Mouse (Mus musculus) spleen, adult 12 weeks (tissue): ENCODE data around the gene Zbtb43.

ENCODE experiments used
- DNase-seq: peaks from one replicate; pipeline ENCODE4 v3.0.0; 2022; ENCODE audit warnings: low spot score

The Zbtb43 gene

GRCm38 (mm10) chr2:33468466-33469097, at the start of gene Zbtb43:
Gene Zbtb43 (minus strand): TSS chr2:33468559.
- DNase-seq, result peak; percentile 92

- DNase-seq, result no peak
These were observed 47.5 kb upstream of the Zbtb43 start for GRCm38 (mm10) chr2:33515856-33516255.

GRCm38 (mm10) chr2:33515431-33515830, 47.1 kb upstream of the Zbtb43 start:
- DNase-seq, result no peak

- DNase-seq, result no peak
These were observed 42.4 kb upstream of the Zbtb43 start for GRCm38 (mm10) chr2:33510791-33511190.

- DNase-seq, result no peak
These were observed 34.2 kb upstream of the Zbtb43 start for GRCm38 (mm10) chr2:33502602-33503001.

- no peak for DNase-seq
These were observed 29.9 kb upstream of the Zbtb43 start for GRCm38 (mm10) chr2:33498280-33498679.

- DNase-seq, result no peak
These were observed 27.3 kb upstream of the Zbtb43 start for GRCm38 (mm10) chr2:33495654-33496053.

GRCm38 (mm10) chr2:33492041-33492440, 23.7 kb upstream of the Zbtb43 start:
- DNase-seq, result no peak

- DNase-seq, result no peak
These were observed 21.2 kb upstream of the Zbtb43 start for GRCm38 (mm10) chr2:33489565-33489964.

GRCm38 (mm10) chr2:33487332-33487731, 19.0 kb upstream of the Zbtb43 start:
- no peak for DNase-seq

- peak; percentile 32 for DNase-seq
These were observed 18.5 kb upstream of the Zbtb43 start for GRCm38 (mm10) chr2:33486866-33487265.

- no peak for DNase-seq
These were observed 9.8 kb upstream of the Zbtb43 start for GRCm38 (mm10) chr2:33477961-33478755.

- no peak for DNase-seq
These were observed 7.6 kb upstream of the Zbtb43 start for GRCm38 (mm10) chr2:33475961-33476360.

GRCm38 (mm10) chr2:33467546-33468465, 553 bp downstream of the Zbtb43 start:
- DNase-seq, result peak; percentile 15

GRCm38 (mm10) chr2:33465966-33466365, 2.4 kb downstream of the Zbtb43 start:
- DNase-seq, result no peak

GRCm38 (mm10) chr2:33465215-33465614, 3.1 kb downstream of the Zbtb43 start:
- DNase-seq, result no peak

- no peak for DNase-seq
These were observed 6.3 kb downstream of the Zbtb43 start for GRCm38 (mm10) chr2:33462066-33462465.

- DNase-seq, result no peak
These were observed 7.3 kb downstream of the Zbtb43 start for GRCm38 (mm10) chr2:33461066-33461465.

- no peak for DNase-seq
These were observed 8.7 kb downstream of the Zbtb43 start for GRCm38 (mm10) chr2:33459660-33460059.

GRCm38 (mm10) chr2:33456696-33457095, 11.7 kb downstream of the Zbtb43 start:
- DNase-seq, result no peak

GRCm38 (mm10) chr2:33456242-33456641, 12.1 kb downstream of the Zbtb43 start:
- DNase-seq, result no peak

GRCm38 (mm10) chr2:33455350-33455749, 13.0 kb downstream of the Zbtb43 start:
- no peak for DNase-seq
